Mouse (Mus musculus): Measurements from ENCODE around the gene Fgfr1op. TPM values are rescaled to one million over a fixed set of nuclear protein-coding genes. Genes with fewer than 3 reads are reported as not detected.

Gene Fgfr1op
- polyA plus RNA-seq, 1 experiment: 4.4 TPM

GRCm38 (mm10) chr17:8225166-8225565 lies 59.9 kb downstream of the Fgfr1op start:
- WGBS: 89% methylated on average over 2 of the region's 2 CpGs
- H3K27ac ChIP-seq (ENCODE audit: insufficient read depth, low read depth, low read length): no peak overlapping the region
- no peaks in the 10 kb centered on the region for H3K27me3 ChIP-seq (replicated peaks; ENCODE audit: control insufficient read depth, insufficient read depth, low read length)
- no peaks in the 10 kb centered on the region for H3K36me3 ChIP-seq (ENCODE audit: control insufficient read depth, insufficient read depth, low read length)
- TF ChIP-seq CTCF (conservative IDR thresholded peaks at IDR 0.05; ENCODE audit: insufficient read depth, insufficient read length, low read depth, low read length) (no peak), POLR2A (IDR thresholded peaks at IDR 0.05; ENCODE audit: low read depth, low read length) (no peak)
- DNase-seq: peak; percentile 13
- H3K4me1 ChIP-seq (ENCODE audit: control insufficient read depth, insufficient read depth, low read length): no peaks in the 10 kb centered on the region
- H3K4me3 ChIP-seq (ENCODE audit: insufficient read depth, low read depth, low read length): no peak overlapping the region

DNA sequence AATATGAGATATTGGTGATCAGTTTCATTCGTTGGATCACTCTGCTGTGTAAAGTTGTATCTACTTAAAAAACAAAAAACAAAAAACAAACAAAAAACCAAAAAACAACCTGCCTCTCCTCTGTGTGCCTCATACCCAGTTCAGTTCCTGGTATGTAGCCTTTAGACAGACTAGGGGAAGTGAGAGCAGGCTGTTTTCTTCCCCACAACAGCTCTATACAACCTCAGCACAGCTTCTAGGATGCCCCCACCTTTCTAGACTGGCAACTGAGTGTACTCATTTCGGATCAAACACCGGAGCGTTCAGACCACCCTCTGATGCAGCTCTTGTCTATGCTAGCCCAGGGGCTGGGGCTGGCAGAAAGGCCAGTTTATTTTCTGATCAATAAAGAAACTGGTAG lies 60.4 kb downstream of the Fgfr1op start:
- Histone ChIP-seq H3K36me3 (ENCODE audit: control insufficient read depth, insufficient read depth, low read length) (no peaks in the 10 kb centered on the region), H3K4me1 (ENCODE audit: control insufficient read depth, insufficient read depth, low read length) (no peaks in the 10 kb centered on the region), H3K27ac (ENCODE audit: insufficient read depth, low read depth, low read length) (no peak overlapping the region), H3K4me3 (ENCODE audit: insufficient read depth, low read depth, low read length) (no peak overlapping the region), H3K27me3 (replicated peaks; ENCODE audit: control insufficient read depth, insufficient read depth, low read length) (no peaks in the 10 kb centered on the region)
- TF ChIP-seq POLR2A (IDR thresholded peaks at IDR 0.05; ENCODE audit: low read depth, low read length) (no peak), CTCF (conservative IDR thresholded peaks at IDR 0.05; ENCODE audit: insufficient read depth, insufficient read length, low read depth, low read length) (no peak)
- 83% methylated on average over 4 of the region's 4 CpGs for WGBS
- DNase-seq: no peak

DNA sequence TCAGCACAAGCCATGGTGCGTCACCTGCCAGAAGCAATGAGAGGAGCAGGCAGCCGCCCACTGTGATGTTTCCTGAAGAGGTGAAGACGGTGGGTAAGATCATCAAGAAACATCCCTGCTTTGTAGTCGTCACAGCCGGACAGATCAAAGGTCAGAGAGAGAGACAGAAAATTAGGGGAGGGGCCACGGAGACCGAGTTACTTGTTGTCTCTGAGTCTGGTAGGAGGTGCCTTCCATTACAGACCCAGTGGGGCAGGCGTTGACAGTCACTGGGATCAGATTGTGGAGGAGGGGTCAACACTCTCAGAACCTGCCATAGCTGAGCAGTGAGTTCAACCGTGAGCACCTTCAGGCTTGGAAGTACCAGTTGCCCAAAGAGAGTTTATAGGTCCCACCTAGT lies 63.3 kb downstream of the Fgfr1op start:
- Histone ChIP-seq H3K27ac (ENCODE audit: insufficient read depth, low read depth, low read length) (no peak overlapping the region), H3K4me1 (ENCODE audit: control insufficient read depth, insufficient read depth, low read length) (no peaks in the 10 kb centered on the region), H3K27me3 (replicated peaks; ENCODE audit: control insufficient read depth, insufficient read depth, low read length) (no peaks in the 10 kb centered on the region), H3K36me3 (ENCODE audit: control insufficient read depth, insufficient read depth, low read length) (no peaks in the 10 kb centered on the region), H3K4me3 (ENCODE audit: insufficient read depth, low read depth, low read length) (no peak overlapping the region)
- no peak for DNase-seq
- WGBS: 42% methylated on average over 9 of the region's 9 CpGs
- TF ChIP-seq POLR2A (IDR thresholded peaks at IDR 0.05; ENCODE audit: low read depth, low read length) (no peak), CTCF (conservative IDR thresholded peaks at IDR 0.05; ENCODE audit: insufficient read depth, insufficient read length, low read depth, low read length) (no peak)

- no peak overlapping the region for H3K27ac ChIP-seq (ENCODE audit: insufficient read depth, low read depth, low read length)
- 86% methylated on average over 3 of the region's 3 CpGs for WGBS
These were observed 64.3 kb downstream of the Fgfr1op start for GRCm38 (mm10) chr17:8229607-8230006.

GRCm38 (mm10) chr17:8232089-8232488 lies 66.8 kb downstream of the Fgfr1op start:
- no peak overlapping the region for H3K4me3 ChIP-seq (ENCODE audit: insufficient read depth, low read depth, low read length)
- no peaks in the 10 kb centered on the region for H3K27me3 ChIP-seq (replicated peaks; ENCODE audit: control insufficient read depth, insufficient read depth, low read length)
- TF ChIP-seq POLR2A (IDR thresholded peaks at IDR 0.05; ENCODE audit: low read depth, low read length) (no peak), CTCF (conservative IDR thresholded peaks at IDR 0.05; ENCODE audit: insufficient read depth, insufficient read length, low read depth, low read length) (no peak)
- H3K36me3 ChIP-seq (ENCODE audit: control insufficient read depth, insufficient read depth, low read length): no peaks in the 10 kb centered on the region
- WGBS: 18% methylated on average over 5 of the region's 5 CpGs
- H3K27ac ChIP-seq (ENCODE audit: insufficient read depth, low read depth, low read length): no peak overlapping the region
- H3K4me1 ChIP-seq (ENCODE audit: control insufficient read depth, insufficient read depth, low read length): no peaks in the 10 kb centered on the region
- DNase-seq: peak; percentile 16

More at GRCm38 (mm10) chr17:8229607-8230006, 64.3 kb downstream of the Fgfr1op start:
- TF ChIP-seq CTCF (conservative IDR thresholded peaks at IDR 0.05; ENCODE audit: insufficient read depth, insufficient read length, low read depth, low read length): no peak
- TF ChIP-seq POLR2A (IDR thresholded peaks at IDR 0.05; ENCODE audit: low read depth, low read length): no peak
- DNase-seq: no peak
- no peaks in the 10 kb centered on the region for H3K27me3 ChIP-seq (replicated peaks; ENCODE audit: control insufficient read depth, insufficient read depth, low read length)
- H3K36me3 ChIP-seq (ENCODE audit: control insufficient read depth, insufficient read depth, low read length): no peaks in the 10 kb centered on the region
- H3K4me3 ChIP-seq (ENCODE audit: insufficient read depth, low read depth, low read length): no peak overlapping the region
- H3K4me1 ChIP-seq (ENCODE audit: control insufficient read depth, insufficient read depth, low read length): no peaks in the 10 kb centered on the region

DNA sequence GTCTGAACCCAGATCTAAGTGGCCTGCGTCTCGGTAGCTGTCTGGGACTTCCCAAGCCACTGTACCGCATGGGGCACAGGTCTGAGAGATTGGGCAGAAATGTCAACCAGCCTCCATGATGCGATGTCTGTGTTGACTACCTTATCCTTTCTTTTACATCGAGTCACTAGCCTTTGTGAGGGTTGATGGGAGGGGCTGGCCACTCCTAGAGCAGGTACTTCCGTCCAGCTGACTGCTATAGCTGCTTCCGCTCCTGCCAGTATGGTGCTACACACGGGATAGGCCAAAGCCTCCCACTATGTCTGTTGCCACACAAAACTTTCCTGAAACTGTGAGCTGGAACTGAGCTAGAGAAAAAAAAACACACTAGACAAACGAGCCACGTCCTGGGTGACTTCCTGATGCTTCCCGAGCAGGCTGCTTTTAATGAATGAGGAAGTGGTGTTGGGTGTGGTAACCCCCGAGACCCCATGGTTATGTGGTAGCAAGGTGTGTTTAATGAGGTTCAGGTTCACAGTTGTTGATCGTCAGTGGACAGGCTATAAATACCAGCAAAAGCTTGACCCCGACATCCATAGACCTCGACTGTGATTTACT lies 68.4 kb downstream of the Fgfr1op start:
- DNase-seq: no peak
- Histone ChIP-seq H3K4me1 (ENCODE audit: control insufficient read depth, insufficient read depth, low read length) (no peaks in the 10 kb centered on the region), H3K27me3 (replicated peaks; ENCODE audit: control insufficient read depth, insufficient read depth, low read length) (no peaks in the 10 kb centered on the region), H3K4me3 (ENCODE audit: insufficient read depth, low read depth, low read length) (no peak overlapping the region), H3K36me3 (ENCODE audit: control insufficient read depth, insufficient read depth, low read length) (no peaks in the 10 kb centered on the region), H3K27ac (ENCODE audit: insufficient read depth, low read depth, low read length) (no peak overlapping the region)
- TF ChIP-seq POLR2A (IDR thresholded peaks at IDR 0.05; ENCODE audit: low read depth, low read length): no peak
- TF ChIP-seq CTCF (conservative IDR thresholded peaks at IDR 0.05; ENCODE audit: insufficient read depth, insufficient read length, low read depth, low read length): no peak
- WGBS: 51% methylated on average over 15 of the region's 15 CpGs

DNA sequence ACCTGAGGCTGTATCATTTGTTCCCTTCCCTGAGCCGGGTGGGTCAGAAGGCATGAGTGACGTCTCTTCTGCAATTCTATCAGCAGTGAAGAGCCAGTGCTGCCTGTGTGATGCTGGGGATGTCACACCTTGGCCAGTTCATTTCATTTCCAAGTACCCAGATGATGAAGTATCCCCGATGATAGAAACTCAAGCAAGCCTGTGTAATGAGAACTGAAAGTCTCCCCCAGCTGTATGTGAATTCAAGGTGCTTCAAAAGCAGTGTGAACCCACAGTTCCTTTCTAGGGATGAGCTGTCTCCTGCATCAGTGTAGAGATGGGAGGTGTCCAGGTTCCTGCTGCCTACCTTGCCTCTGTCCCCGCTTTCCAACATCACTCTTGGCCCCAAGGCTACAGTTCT lies 69.2 kb downstream of the Fgfr1op start:
- TF ChIP-seq CTCF (conservative IDR thresholded peaks at IDR 0.05; ENCODE audit: insufficient read depth, insufficient read length, low read depth, low read length) (no peak), POLR2A (IDR thresholded peaks at IDR 0.05; ENCODE audit: low read depth, low read length) (no peak)
- DNase-seq: no peak
- no peaks in the 10 kb centered on the region for H3K36me3 ChIP-seq (ENCODE audit: control insufficient read depth, insufficient read depth, low read length)
- H3K27me3 ChIP-seq (replicated peaks; ENCODE audit: control insufficient read depth, insufficient read depth, low read length): no peaks in the 10 kb centered on the region
- 84% methylated on average over 4 of the region's 4 CpGs for WGBS
- H3K4me1 ChIP-seq (ENCODE audit: control insufficient read depth, insufficient read depth, low read length): no peaks in the 10 kb centered on the region
- no peak overlapping the region for H3K4me3 ChIP-seq (ENCODE audit: insufficient read depth, low read depth, low read length)
- H3K27ac ChIP-seq (ENCODE audit: insufficient read depth, low read depth, low read length): no peak overlapping the region
